Mouse (Mus musculus) yolk sac, embryonic 10.5 days (tissue): ENCODE data around the gene Stx1b.
"Not testable (repeated sequence)": the region's sequence is repeated elsewhere in the genome, so short reads cannot be mapped to it uniquely, and the experiment has no call there.

Experiments used
- DNase-seq: peaks from one replicate; pipeline ENCODE4 v3.0.0-alpha.2; 2017; ENCODE audit warnings: low spot score

Gene Stx1b

GRCm38 (mm10) chr7:127776878-127777473, 47.4 kb downstream of the Stx1b start:
- peak; percentile 97 for DNase-seq

- DNase-seq, result peak; percentile 84
Observed at GRCm38 (mm10) chr7:127776426-127776825, 47.9 kb downstream of the Stx1b start, which contains the start of gene Setd1a. Gene Setd1a (plus strand): TSS chr7:127776670.

- DNase-seq, result not testable (repeated sequence)
Observed at GRCm38 (mm10) chr7:127775837-127776236, 48.5 kb downstream of the Stx1b start.

- peak; percentile 49 for DNase-seq
Observed at GRCm38 (mm10) chr7:127773664-127774384, 50.5 kb downstream of the Stx1b start.

GRCm38 (mm10) chr7:127772557-127772956, 51.8 kb downstream of the Stx1b start:
- no peak for DNase-seq

- DNase-seq, result no peak
Observed at GRCm38 (mm10) chr7:127772080-127772479, 52.3 kb downstream of the Stx1b start.

- DNase-seq, result no peak
Observed at GRCm38 (mm10) chr7:127771262-127771661, 53.1 kb downstream of the Stx1b start.

GRCm38 (mm10) chr7:127770039-127770905, 54.1 kb downstream of the Stx1b start:
- no peak for DNase-seq

GRCm38 (mm10) chr7:127769651-127770038, 54.7 kb downstream of the Stx1b start, which contains the start of gene Orai3:
Gene Orai3 (plus strand): TSS chr7:127769815.
- DNase-seq, result peak; percentile 90

- peak; percentile 95 for DNase-seq
Observed at GRCm38 (mm10) chr7:127768997-127769593, 55.3 kb downstream of the Stx1b start.

GRCm38 (mm10) chr7:127768346-127768996, 55.9 kb downstream of the Stx1b start:
- DNase-seq, result no peak

GRCm38 (mm10) chr7:127767671-127768345, 56.5 kb downstream of the Stx1b start:
- DNase-seq, result no peak

GRCm38 (mm10) chr7:127766851-127767609, 57.3 kb downstream of the Stx1b start:
- peak; percentile 62 for DNase-seq

- peak; percentile 82 for DNase-seq
Observed at GRCm38 (mm10) chr7:127765756-127766155, 58.6 kb downstream of the Stx1b start.

- no peak for DNase-seq
Observed at GRCm38 (mm10) chr7:127763642-127764041, 60.7 kb downstream of the Stx1b start.

- DNase-seq, result peak; percentile 66
Observed at GRCm38 (mm10) chr7:127761026-127761425, 63.3 kb downstream of the Stx1b start.

GRCm38 (mm10) chr7:127760478-127760877, 63.9 kb downstream of the Stx1b start:
- peak; percentile 62 for DNase-seq

GRCm38 (mm10) chr7:127759716-127760115, 64.6 kb downstream of the Stx1b start:
- DNase-seq, result no peak
